Mouse (Mus musculus) lung, postnatal 14 days (tissue): ENCODE data around the gene Foxj2.

Source experiments
- DNase-seq: peaks from one replicate; pipeline ENCODE4 v3.0.0; 2021

Foxj2 gene

GRCm38 (mm10) chr6:122820071-122820798, 521 bp downstream of the Foxj2 start:
- DNase-seq: peak; percentile 32

GRCm38 (mm10) chr6:122820799-122821650, 1.3 kb downstream of the Foxj2 start:
- peak; percentile 10 for DNase-seq

- DNase-seq: no peak
Measured at GRCm38 (mm10) chr6:122821822-122822221, 2.1 kb downstream of the Foxj2 start.

GRCm38 (mm10) chr6:122824086-122824485, 4.4 kb downstream of the Foxj2 start:
- DNase-seq: peak; percentile 32

DNA sequence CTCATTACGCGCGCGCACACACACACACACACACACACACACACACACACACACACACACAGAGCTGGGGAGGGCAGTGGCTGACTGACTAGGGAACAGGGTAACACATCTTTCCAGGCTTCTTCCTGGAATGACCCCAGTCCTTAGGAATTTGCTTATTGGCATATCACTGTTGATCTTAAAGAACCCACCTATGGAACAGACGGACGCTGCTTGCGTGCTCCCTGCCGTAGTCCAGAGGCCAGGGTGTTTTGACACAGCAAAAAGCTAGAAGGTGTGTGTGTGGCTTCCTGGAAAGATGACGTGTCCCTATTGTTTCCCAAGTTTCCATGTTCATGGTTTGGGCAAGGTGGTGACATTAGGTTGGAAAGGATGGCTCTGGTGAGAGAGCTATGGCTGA, 5.5 kb downstream of the Foxj2 start:
- no peak for DNase-seq

GRCm38 (mm10) chr6:122825923-122826742, 6.4 kb downstream of the Foxj2 start:
- DNase-seq: peak; percentile 60

GRCm38 (mm10) chr6:122828086-122828485, 8.4 kb downstream of the Foxj2 start:
- DNase-seq: peak; percentile 28

DNA sequence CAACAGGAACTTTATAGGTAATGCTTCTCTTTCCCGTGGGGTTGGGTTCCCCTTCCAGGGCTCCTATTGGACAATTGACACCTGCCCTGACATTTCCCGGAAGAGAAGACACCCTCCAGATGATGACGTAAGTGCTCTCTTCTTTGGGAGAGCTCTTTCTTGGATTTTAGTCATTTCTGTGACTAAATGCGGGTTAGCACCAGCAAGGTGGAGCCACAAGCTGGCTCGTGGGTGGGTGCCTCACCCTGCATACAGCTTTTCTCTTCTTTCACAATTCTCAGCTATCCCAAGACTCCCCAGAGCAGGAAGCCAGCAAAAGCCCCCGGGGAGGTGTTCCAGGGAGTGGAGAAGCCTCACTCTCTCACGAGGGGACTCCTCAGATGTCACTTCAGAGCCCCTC, 13.2 kb downstream of the Foxj2 start:
- no peak for DNase-seq

DNA sequence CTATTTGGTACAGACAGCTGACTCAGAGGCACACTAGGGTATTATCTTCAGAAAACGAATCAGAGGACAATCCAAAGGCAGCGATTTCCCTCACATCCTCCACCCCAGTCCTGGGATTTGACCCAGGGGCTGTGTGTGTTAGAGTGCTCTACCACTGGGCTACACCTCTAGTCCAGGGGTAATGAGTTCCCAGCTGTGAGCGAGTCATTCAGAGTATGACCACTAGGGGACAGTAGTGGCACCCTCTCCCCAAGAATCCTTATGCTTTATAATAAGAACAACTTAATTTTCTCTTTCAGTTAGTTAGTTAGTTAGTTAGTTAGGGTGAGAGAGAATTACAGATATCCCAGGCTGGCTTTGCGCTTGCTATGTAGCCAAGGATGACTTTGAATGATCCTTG, 14.7 kb downstream of the Foxj2 start:
- DNase-seq: peak; percentile 57

GRCm38 (mm10) chr6:122836974-122837373, 17.3 kb downstream of the Foxj2 start:
- DNase-seq: no peak

- DNase-seq: no peak
Measured at GRCm38 (mm10) chr6:122837539-122837938, 17.8 kb downstream of the Foxj2 start.

DNA sequence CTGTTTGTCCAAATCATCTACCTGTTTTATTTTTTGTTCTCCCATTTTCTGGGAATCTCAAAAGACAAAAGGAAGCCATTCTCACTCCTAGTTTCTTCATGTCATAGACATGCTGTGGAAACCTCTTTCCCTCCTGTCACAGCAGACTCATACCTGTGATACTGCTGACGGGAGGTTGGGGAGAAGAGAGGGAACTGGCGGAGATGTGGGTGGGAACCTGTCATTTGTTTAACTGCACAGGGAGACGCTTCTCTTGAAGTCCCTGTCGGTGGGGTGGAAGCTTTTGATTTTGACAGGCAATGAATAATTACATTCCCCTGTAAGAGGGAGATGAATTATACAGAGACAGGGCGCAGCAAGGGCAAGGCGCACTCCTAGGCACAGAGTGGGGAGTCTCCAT, 24.0 kb downstream of the Foxj2 start:
- no peak for DNase-seq

DNA sequence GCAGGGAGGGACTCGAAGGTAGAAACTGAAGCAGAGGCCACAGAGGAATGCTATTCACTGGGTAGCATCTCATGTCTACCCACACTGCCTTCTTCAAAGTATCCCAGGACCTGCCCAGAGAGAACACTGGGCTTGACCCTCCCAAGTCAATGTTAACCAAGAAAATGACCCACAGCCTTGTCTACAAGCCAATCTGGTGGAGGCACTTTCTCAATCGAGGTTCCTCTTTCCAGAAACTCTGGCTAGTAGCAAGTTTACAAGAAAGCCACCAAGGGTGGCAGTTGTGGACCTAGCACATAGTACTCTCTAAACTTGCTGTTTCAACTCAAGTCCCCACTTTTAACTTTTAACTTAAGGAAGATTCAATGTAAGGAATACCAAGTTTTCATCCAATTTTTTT, 33.0 kb downstream of the Foxj2 start:
- no peak for DNase-seq

DNA sequence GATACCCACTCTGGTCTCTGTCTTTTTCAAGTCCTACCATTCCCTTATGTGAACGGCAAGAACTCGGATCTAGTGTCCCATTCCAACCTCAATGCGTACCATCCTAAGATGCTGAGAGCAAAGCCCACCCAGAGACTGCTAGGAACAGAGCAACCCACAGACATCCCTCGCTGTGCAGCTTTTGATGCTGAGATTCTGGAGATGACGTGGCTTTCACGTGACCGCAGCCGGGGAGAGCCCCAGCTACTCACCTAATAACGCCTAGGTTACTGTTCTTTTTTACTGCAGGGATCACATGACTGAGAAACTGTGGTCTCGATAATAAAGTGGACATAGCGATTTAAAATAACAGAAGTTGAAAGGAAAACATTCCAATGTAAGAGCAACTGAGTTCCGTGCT, 34.8 kb downstream of the Foxj2 start:
- no peak for DNase-seq

DNA sequence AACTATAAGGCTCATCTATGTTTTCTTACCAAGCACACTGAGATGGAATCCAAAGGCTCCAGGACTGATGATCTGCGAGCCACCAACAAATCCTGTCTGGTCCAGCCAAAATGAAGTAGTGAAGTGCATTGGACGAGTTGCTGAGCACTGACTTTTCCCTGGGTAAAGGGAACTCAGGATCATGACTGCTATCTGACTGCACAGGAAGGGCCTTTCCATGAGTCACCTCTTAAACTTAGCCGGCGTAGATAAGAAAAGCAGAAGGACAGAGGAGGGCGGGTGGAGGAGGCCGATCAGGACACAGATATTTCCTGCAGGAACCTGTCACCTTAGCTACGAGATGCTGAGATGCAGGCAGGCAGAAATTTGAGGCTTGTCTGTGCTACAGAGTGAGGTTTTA, 36.2 kb downstream of the Foxj2 start, which contains the start of gene C3ar1:
C3ar1 (minus strand) TSS at position 207 of the 400 bp plus-strand sequence.
- no peak for DNase-seq

DNA sequence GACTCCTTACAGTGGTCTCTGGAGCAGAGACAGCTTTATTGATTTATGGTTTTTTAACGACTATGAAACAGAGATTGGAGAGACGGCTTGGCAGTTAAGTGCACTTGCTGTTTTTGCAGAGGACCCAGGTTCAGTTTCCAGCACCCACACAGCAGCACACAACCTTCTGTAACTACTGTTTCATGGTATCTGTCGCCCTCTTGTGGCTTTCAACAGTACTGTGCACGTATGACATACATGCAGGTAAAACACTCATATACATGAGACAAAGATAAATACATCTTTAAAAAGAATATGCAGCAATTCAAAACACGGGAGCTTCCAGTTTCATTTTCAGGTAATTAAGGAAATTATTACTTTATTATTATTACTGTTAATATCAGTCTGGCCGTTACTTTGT, 42.7 kb downstream of the Foxj2 start:
- DNase-seq: no peak

GRCm38 (mm10) chr6:122862871-122863270, 43.2 kb downstream of the Foxj2 start:
- DNase-seq: no peak

DNA sequence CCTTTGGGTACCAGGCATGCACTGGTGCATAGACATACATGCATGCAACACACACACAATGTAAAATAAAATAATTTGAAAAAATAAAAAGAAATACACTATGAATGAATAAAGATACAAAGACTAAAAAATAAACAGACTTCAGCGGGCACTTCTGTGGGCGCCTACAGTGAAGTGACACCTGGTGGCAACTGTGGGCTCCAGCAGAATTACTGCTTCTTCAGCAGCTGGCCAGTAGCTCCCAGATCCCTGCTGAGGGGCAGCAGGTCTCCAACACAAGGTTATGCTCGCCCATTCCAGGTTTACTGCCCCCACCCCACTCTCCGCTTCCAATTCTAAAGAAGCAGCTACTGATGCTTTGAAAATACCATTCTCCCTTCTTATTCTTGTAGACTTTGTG, 48.2 kb downstream of the Foxj2 start:
- peak; percentile 5 for DNase-seq

DNA sequence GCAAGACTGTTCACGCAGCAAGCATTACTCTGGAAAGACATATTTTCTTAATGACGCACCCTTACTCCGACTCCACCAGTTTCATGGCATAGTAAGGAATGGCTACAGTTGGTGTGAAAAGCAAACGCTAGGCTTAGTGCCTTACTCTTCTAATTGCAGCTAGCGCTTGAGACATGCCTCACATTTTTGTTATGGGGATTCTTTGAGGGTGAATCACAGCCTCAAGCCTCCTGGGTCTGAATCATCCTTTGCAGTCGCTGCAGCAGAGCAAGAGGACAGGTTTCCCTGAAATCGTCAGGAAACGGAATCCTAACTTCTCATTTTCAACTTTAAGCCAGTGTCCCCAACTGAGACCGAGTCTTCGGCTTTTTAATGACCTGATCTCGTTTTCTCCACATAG, 50.1 kb downstream of the Foxj2 start:
- DNase-seq: no peak

GRCm38 (mm10) chr6:122872800-122873199, 53.1 kb downstream of the Foxj2 start:
- DNase-seq: no peak

DNA sequence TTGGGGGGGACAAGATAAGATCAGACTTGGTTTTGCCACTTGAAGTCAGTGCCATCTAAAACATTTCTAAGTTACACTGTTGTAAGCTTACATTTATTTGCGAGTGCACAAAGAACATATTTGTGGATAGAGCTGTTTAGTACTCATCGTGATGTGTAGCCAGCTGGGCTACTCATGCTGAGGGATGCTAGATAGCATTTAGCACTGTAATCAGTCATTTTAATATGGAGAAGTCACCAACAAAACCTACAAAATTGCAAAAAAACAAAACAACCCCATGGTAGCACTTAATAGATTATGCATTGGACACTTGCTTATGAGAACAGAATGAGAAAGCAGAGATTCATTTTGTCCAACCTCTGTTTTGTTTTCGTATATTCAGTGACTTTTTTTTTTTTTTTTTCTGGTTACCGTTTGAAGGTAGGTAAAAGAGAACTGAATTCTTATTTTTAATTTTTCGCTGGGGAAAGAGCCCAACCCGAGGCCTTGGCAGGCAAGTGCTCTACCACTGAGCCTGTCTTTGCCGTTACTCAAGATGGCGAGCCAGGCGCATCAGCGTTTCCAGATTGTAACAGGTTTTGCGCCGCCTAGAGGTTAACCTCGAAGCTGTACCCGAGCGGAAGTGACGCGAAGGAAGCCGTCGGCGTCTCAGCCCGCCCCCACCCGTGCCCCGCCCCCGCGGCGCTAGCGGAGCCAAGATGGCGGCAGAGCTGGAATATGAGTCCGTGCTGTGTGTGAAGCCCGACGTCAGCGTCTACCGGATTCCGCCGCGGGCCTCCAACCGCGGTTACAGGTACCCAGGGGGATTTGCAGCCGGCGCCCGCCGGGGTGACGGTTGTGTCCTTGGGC, 54.4 kb downstream of the Foxj2 start, which contains the start of gene Necap1:
Necap1 (plus strand) TSS at position 604 of the 849 bp plus-strand sequence.
- DNase-seq: peak; percentile 98

DNA sequence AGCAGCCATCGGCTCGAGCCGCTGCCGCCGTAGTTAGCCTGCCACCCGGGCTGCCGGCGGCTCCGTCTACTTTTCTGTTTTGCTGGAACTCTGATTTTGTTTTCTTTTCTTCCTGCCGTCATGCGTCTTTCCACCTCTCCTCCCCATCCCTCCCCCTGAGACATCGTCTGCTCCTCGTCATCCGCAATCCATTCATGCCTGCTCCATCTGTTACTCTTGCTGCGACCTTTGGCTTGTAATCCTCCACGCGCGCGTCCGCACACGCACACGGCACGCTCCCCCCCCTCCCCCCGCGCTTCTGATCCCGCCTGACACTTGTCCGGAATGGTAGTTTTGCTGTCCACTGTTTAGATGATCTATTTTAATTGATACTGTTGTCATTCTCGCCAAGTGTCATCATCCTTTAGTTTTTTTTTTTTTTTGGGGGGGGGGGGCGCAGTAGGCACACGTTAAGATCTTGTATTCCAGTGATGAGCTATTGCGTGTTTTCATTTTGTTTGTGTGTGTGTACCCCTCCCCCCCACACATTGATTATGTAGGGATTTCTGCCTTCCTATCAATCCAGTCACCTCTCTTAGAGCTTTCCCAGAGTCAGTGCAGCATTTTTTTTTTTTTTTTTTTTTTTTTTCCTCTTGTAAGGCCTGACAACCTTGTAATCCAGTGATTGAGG, 55.1 kb downstream of the Foxj2 start:
- no peak for DNase-seq
